Mouse (Mus musculus) E14TG2a.4 (cell line): ENCODE data around the gene Sla2.
"Not testable (repeated sequence)": the region's sequence is repeated elsewhere in the genome, so short reads cannot be mapped to it uniquely, and the experiment has no call there.

Experiments
- H3K27me3 ChIP-seq: 2 replicates; pipeline ENCODE4 v1.6.1; 2014; ENCODE audit warnings: low read length, control low read depth; ENCODE audit not compliant: insufficient read depth
- H3K36me3 ChIP-seq: 2 replicates; pipeline ENCODE4 v1.6.1; 2014; ENCODE audit warnings: low read length, control low read depth; ENCODE audit not compliant: insufficient read depth
- H3K4me1 ChIP-seq: replicated peaks from 2 replicates; pipeline ENCODE4 v1.6.1; 2014; ENCODE audit warnings: low read depth, low read length, control low read depth
- H3K4me3 ChIP-seq: replicated peaks from 2 replicates; pipeline ENCODE4 v1.5.1; 2014; ENCODE audit warnings: mild to moderate bottlenecking, low read length
- H3K9me3 ChIP-seq: 2 replicates; pipeline ENCODE4 v1.6.1; 2014; ENCODE audit warnings: low read length, control low read depth
- CTCF ChIP-seq: conservative IDR thresholded peaks from 2 replicates; pipeline ENCODE4 v1.5.1; 2014; ENCODE audit warnings: low read length
- NANOG ChIP-seq: IDR thresholded peaks from 2 replicates; pipeline ENCODE4 v1.6.1; 2014; ENCODE audit warnings: borderline replicate concordance, low read length, mixed read lengths
- POU5F1 ChIP-seq: IDR thresholded peaks from 2 replicates; pipeline ENCODE4 v1.6.1; 2014; ENCODE audit warnings: low read length, borderline replicate concordance

The Sla2 gene

DNA sequence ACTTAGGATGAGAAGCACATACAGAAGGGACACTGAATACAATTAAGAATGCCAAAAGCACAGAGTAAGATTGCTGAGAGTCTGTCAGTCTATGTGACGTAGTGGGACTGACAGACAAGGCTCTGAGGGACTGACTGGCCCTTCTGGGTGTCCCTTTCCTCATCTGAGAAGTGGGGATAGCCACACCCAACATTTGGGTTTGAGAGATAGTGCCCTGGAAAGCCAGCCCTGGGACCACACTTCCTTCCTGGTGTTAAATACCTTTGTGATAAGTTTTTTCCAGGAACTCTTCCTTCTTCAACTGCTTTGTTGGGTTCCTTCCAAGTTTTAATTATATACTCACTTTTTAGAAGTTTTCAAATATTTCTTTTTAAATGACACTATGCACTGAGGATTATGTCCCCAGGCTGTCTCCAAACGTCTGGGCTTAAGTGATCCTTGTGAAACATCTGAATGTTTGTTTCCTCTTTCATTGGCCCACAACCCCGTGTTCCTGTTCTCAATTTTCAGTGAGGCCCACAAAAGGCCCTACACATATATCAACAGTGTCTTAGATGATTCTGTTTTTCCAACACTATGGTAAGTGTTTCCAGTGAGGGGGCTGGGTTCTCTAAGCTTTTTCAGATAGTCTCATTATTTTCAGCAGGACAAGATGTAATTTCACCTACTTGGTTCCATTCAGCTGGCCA, 37.4 kb upstream of the Sla2 start:
- no peaks in the 10 kb centered on the region for H3K9me3 ChIP-seq
- TF ChIP-seq CTCF (no peak), POU5F1 (no peak), NANOG (no peak)
- H3K4me1 ChIP-seq = no peaks in the 10 kb centered on the region
- peaks cover 17% of the 10 kb centered on the region for H3K36me3 ChIP-seq
- H3K27me3 ChIP-seq = no peaks in the 10 kb centered on the region
- no peak overlapping the region for H3K4me3 ChIP-seq

GRCm38 (mm10) chr2:156923057-156923456, 36.1 kb upstream of the Sla2 start:
- Histone ChIP-seq H3K4me1 (no peaks in the 10 kb centered on the region), H3K36me3 (peaks cover 10% of the 10 kb centered on the region), H3K27me3 (no peaks in the 10 kb centered on the region), H3K4me3 (no peak overlapping the region), H3K9me3 (no peaks in the 10 kb centered on the region)
- TF ChIP-seq POU5F1 = no peak

GRCm38 (mm10) chr2:156919796-156920195, 32.8 kb upstream of the Sla2 start:
- Histone ChIP-seq H3K9me3 (no peaks in the 10 kb centered on the region), H3K4me1 (no peaks in the 10 kb centered on the region), H3K4me3 (no peak overlapping the region), H3K27me3 (no peaks in the 10 kb centered on the region), H3K36me3 (no peaks in the 10 kb centered on the region)
- TF ChIP-seq CTCF = no peak
- TF ChIP-seq POU5F1 = no peak
- no peak for TF ChIP-seq NANOG

DNA sequence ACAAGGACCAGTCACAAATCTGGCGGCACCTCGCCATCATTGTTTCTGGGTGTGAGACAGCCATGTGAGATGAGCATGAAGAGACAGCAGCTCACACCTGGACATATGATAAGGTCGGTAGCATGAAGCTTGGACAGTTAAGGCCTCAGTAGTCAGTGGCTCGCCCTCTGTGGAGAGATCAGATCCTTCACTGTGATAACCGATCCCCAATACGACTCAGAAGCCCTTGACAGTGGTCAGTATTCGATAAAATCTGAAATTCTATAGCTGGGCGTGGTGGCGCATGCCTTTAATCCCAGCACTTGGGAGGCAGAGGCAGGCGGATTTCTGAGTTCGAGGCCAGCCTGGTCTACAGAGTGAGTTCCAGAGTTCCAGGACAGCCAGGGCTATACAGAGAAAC, 32.2 kb upstream of the Sla2 start:
- not testable (repeated sequence) for H3K9me3 ChIP-seq, H3K4me3 ChIP-seq, H3K4me1 ChIP-seq, H3K27me3 ChIP-seq, H3K36me3 ChIP-seq

GRCm38 (mm10) chr2:156918562-156918961, 31.6 kb upstream of the Sla2 start:
- no peak for TF ChIP-seq POU5F1
- TF ChIP-seq CTCF = no peak
- no peak for TF ChIP-seq NANOG
- Histone ChIP-seq H3K27me3 (no peaks in the 10 kb centered on the region), H3K4me3 (no peak overlapping the region), H3K36me3 (no peaks in the 10 kb centered on the region), H3K4me1 (no peaks in the 10 kb centered on the region), H3K9me3 (no peaks in the 10 kb centered on the region)

GRCm38 (mm10) chr2:156916419-156917125, 29.6 kb upstream of the Sla2 start:
- Histone ChIP-seq H3K4me1 (no peaks in the 10 kb centered on the region), H3K9me3 (no peaks in the 10 kb centered on the region), H3K4me3 (no peak overlapping the region), H3K27me3 (no peaks in the 10 kb centered on the region), H3K36me3 (no peaks in the 10 kb centered on the region)
- TF ChIP-seq POU5F1 (no peak), NANOG (no peak), CTCF (no peak)

DNA sequence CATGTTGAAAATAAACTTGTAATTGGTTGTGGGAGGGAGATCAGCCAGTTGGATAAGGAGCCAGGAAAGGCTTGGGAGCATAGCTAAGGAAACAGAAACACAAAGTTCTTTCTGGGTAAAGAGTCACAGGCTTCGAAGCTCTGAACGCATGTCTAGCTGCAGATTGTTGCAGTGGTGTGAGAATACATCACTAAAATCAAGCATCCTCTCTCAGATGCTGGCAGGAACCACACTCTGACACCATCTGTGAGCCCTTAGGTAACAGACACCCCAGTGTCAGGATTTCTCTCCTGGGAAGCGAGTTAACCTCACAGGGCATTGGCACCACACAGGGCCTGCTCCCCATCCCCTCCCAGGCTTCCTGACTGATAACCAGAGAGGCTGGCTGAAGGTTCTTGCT, 28.6 kb upstream of the Sla2 start:
- Histone ChIP-seq H3K27me3 (no peaks in the 10 kb centered on the region), H3K4me3 (no peak overlapping the region), H3K4me1 (no peaks in the 10 kb centered on the region; the same call in 1 of the 2 replicates), H3K9me3 (no peaks in the 10 kb centered on the region), H3K36me3 (no peaks in the 10 kb centered on the region)
- no peak for TF ChIP-seq CTCF
- no peak for TF ChIP-seq NANOG
- no peak for TF ChIP-seq POU5F1

- no peaks in the 10 kb centered on the region for H3K27me3 ChIP-seq
Measured at GRCm38 (mm10) chr2:156913191-156913590, 26.2 kb upstream of the Sla2 start.

GRCm38 (mm10) chr2:156905931-156906330, 18.9 kb upstream of the Sla2 start:
- not testable (repeated sequence) for H3K4me1 ChIP-seq, H3K4me3 ChIP-seq, H3K36me3 ChIP-seq, H3K27me3 ChIP-seq
- H3K9me3 ChIP-seq = peaks cover 17% of the 10 kb centered on the region; the same call in 1 of the 2 replicates

More at GRCm38 (mm10) chr2:156913191-156913590, 26.2 kb upstream of the Sla2 start:
- Histone ChIP-seq H3K4me1 (no peaks in the 10 kb centered on the region; the same call in 1 of the 2 replicates), H3K4me3 (no peak overlapping the region), H3K36me3 (no peaks in the 10 kb centered on the region), H3K9me3 (peaks cover 7% of the 10 kb centered on the region; the same call in 1 of the 2 replicates)
- no peak for TF ChIP-seq NANOG
- no peak for TF ChIP-seq CTCF
- no peak for TF ChIP-seq POU5F1
